Mouse (Mus musculus): Measurements from ENCODE around the gene Olfr1383.
"Not testable (repeated sequence)": the region's sequence is repeated elsewhere in the genome, so short reads cannot be mapped to it uniquely, and the experiment has no call there.

The Olfr1383 gene

DNA sequence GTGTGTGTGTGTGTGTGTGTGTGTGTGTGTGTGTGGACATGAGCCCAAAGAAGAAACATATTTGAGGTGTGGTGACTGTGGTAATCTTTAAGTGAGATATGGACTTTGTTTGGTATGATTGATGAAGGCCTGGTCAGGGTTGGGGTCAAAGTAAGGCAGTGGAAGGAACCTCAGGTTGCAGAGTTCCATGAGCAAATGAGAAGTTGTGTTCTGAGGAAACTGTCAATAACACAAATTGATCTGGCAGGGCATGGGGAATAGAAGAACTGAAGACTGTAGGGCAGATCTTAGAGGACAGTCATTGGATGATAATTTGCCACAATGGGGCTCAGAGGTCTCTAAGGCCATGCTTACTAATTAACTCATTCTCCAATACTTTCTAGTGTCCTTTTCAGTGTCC lies at the start of gene Olfr1383:
Gene Olfr1383 (plus strand): TSS at position 301 of the 400 bp plus-strand sequence.
- no peak for DNase-seq (ENCODE audit: low spot score in 2 of 2)

DNA sequence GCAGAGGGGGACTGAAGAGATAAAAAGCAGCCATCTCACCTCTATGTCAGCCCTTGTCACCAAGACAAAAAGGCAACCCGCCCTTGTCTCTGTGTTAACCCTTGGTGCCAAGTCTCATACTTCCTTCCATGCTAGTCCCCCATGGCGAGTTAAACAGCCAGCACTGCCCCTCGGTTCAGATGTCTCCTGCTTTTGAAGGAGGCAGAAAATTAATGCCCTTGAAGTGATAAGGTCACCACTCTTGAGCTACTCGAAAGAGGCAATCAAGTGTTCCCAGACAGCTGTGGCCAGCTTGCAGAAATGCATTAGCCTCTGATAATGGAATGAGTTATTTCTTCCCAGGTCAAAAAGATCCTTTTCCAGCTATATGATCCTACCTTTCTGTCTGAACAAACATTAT lies 33.5 kb upstream of the Olfr1383 start:
- DNase-seq (ENCODE audit: low spot score in 2 of 2): no peak

DNA sequence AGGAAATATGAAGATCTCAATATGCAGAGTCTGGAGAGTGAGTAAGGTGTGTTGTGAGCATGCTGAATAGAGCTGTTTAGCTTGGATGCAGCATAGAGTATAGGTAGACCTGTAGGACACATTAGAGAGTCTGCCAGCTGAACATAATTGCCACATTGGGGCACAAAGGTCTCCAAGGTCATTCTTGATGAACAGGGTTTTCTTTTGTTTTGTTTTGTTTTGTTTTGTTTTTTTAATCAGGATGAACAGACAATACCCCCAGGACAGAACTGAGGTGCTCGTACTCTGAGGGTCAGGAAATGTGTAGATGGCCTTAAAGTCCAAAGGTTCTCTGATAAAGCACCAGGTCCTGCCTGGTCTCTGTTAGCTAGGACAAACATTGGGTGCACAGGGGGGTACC lies 30.7 kb upstream of the Olfr1383 start, which contains the start of gene Olfr1385:
Gene Olfr1385 (plus strand): TSS at position 301 of the 400 bp plus-strand sequence.
- not testable (repeated sequence) for DNase-seq (ENCODE audit: low spot score in 2 of 2)

DNA sequence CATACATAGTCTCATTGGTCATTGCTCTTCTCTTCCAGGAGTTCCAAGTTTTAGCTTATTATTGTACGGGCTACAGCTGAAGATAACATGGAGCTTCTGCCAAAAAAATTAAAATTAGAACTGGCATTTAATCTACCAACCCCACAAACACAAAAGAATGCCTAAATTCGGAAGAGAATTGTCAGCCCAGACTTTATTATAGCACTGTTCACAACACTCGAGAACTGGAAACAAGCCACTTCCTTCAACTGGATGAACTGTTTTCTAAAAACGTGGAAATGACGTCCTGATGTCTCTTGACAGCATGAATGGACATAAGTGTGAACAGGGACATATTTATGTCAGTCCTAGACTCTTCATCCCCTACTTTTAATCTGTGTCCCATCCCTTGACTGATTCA lies 1.4 kb upstream of the Olfr1383 start:
- no peak for DNase-seq (ENCODE audit: low spot score in 2 of 2)

DNA sequence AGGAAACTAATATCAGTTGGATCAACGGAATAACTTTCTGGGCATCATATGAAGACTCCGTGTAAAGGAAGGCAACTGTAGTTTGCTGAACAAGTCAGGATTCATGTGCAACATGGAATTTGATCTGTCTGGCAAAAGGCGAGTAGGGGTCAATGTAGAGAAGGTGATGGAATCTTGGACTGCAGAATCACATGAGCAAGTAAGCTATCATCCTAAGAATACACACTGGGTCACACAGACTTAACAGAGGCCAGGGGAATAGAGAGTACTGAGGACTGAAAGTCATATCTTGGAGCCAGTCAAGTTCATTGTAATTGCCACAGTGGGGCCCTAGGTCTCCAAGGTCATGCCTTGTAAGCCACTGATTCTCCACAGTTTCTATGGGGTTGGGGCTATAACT lies 8.5 kb downstream of the Olfr1383 start, which contains the start of gene Olfr1382:
Gene Olfr1382 (plus strand): TSS at position 301 of the 400 bp plus-strand sequence.
- no peak for DNase-seq (ENCODE audit: low spot score in 2 of 2)

DNA sequence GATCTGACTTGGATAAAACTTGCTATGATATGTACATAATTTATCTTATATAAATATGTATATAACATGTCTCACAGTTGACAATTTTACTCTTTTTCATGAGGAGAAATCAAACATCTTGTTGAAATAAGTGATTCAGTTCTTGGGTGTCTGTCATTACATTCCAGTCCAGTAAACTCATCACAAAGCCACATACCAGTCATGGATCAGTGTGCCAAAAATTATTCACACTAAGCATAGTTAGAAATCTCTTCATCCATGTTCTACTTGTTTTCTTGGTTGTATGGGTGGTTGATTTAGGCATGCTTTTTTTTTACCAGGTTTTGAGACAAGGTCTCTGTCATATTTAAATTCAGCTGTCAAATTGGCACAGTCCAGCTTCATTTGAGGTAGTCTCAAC lies 13.3 kb downstream of the Olfr1383 start:
- DNase-seq (ENCODE audit: low spot score in 2 of 2): no peak

GRCm38 (mm10) chr11:49536631-49537030 lies 17.2 kb downstream of the Olfr1383 start:
- not testable (repeated sequence) for DNase-seq (ENCODE audit: low spot score in 2 of 2)

DNA sequence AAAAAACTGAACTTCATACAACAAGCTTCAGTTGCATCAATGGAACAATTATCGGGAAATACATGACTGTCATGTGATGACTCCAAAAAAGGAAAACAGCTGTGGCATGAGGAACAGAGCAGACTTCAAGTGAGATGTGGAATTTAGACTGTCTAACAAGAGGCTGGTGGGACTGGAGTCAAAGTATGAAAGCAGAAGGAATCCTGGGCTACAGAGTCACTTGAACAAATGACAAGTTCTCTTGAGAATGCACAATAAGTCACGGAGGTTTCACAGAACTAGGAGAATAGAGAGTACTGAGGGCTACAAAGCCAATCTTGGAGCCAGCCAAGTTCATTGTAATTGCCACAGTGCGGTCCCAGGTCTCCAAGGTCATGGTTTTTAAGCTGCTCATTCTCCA lies 23.7 kb downstream of the Olfr1383 start, which contains the start of gene Olfr1381:
Gene Olfr1381 (plus strand): TSS at position 301 of the 400 bp plus-strand sequence.
- not testable (repeated sequence) for DNase-seq (ENCODE audit: low spot score in 2 of 2)

DNA sequence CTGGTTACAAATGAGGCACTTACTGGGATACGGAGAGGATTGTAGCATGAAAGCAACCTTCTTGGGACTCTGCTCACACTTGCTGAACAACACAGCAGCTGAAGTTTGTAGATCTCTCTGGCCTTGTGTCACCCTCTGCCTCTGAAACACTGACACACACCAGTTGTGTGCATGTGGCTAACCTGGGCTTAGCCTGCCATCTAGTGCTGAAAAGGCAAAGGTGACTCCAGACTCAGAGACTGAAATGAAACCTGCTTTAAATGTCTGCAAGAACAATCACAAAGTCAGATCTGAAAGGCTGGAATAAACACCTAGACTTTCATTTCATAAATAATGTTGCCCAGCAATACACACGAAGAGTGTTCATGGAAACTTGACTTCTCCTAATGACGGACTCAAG lies 34.6 kb downstream of the Olfr1383 start:
- DNase-seq (ENCODE audit: low spot score in 2 of 2): not testable (repeated sequence)

DNA sequence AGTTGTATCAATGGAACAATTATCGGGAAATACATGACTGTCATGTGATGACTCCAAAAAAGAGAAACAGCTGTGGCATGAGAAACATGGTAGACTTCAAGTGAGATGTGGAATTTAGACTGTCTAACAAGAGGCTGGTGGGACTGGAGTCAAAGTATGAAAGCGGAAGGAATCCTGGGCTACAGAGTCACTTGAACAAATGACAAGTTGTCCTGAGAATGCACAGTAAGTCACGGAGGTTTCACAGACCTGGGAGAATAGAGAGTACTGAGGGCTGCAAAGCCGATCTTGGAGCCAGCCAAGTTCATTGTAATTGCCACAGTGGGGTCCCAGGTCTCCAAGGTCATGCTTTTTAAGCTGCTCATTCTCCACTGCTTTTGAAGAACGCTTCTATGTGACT lies 37.1 kb downstream of the Olfr1383 start, which contains the start of gene Olfr1380:
Gene Olfr1380 (plus strand): TSS at position 301 of the 400 bp plus-strand sequence.
- DNase-seq (ENCODE audit: low spot score in 2 of 2): not testable (repeated sequence)

DNA sequence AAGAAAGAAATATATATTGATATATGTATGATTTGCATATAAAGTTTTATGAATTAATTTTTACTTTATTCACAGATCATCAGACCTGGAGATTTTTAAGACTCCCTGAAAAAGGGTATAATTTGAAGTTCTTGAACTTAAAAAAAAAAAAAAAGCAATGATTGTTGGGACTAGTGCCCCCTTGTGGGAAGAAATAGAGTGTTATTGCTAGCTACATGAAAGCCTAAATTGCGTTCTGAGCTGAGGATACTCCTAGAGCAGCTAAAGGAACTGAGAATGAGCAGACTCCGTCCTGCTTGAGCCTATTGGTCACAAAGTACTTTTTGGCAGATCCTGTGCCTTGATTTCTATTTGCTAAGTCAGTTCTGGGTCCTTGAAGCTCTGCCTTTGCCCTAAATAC lies 55.6 kb downstream of the Olfr1383 start:
- not testable (repeated sequence) for DNase-seq (ENCODE audit: low spot score in 2 of 2)

Data from natural killer cell, adult 2 months (primary cell).